Mouse (Mus musculus) erythroblast, embryonic 14.5 days (primary cell): Measurements from ENCODE around the gene Ivns1abp.

Experiments
- GATA1 ChIP-seq: IDR thresholded peaks from 2 replicates; pipeline ENCODE4 v1.6.1; 2012; ENCODE audit warnings: low read length, inconsistent platforms, mixed read lengths
- TAL1 ChIP-seq: IDR thresholded peaks from 3 replicates; pipeline ENCODE4 v1.6.1; 2012; ENCODE audit warnings: low read length, inconsistent platforms, mixed read lengths

DNA sequence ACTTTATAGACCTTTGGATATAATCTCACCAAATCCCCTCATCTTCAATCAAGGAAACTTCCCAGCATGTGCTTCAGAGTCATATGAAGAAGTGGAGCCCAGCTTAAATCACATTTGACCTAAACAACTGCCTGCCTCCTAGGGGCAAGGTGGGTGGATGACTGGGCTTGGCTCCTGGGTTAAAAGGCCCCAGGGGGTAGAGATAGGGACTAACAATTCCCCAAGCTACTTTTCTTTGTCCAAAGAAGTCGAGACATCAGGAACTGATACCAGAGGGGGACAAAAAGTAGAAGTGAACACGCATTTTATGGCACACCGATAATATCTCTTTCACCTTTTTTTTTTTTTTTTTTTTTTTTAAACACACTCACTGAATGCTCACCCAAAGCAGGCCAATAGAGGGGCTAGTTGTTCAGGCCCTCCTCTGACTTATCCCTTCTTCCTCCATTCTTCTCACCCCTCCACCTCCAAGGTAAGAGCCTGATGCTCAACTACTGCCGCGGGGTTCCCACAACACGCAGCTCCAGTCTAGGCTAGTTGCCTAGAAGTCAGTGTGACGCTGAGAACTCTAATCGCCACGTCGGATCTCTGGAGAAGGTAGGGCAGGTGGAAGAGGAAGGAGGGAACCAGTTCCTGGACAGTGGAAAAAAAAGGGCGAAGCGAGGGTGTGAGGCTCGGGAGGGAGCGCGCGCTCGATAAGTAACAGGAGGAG lies 550 bp upstream of the Ivns1abp start:
- TF ChIP-seq GATA1 (peak; percentile 60), TAL1 (no peak)
